Mouse (Mus musculus) C2C12 (cell line): ENCODE results near the gene Brinp1. TPM values are rescaled to one million over a fixed set of nuclear protein-coding genes. Genes with fewer than 3 reads are reported as not detected.

ENCODE experiments used
- H3K27me3 ChIP-seq: one replicate; pipeline ENCODE4 v1.6.1; 2011; ENCODE audit not compliant: control insufficient read depth, insufficient read depth, insufficient read length
- H3K36me3 ChIP-seq: one replicate; pipeline ENCODE4 v1.6.1; 2011; ENCODE audit not compliant: control insufficient read depth, insufficient read depth
- H3K4me3 ChIP-seq: one replicate; pipeline ENCODE4 v1.5.1; 2011; ENCODE audit warnings: mild to moderate bottlenecking, control low read depth; ENCODE audit not compliant: poor library complexity, insufficient read depth, severe bottlenecking
- H3K79me2 ChIP-seq: one replicate; pipeline ENCODE4 v1.6.1; 2011; ENCODE audit not compliant: control insufficient read depth, insufficient read depth
- H3K79me3 ChIP-seq: one replicate; pipeline ENCODE4 v1.6.1; 2011; ENCODE audit warnings: low read depth, control low read depth
- H3ac ChIP-seq: one replicate; pipeline ENCODE3; 2011; ENCODE audit warnings: low read depth; ENCODE audit not compliant: control insufficient read depth, insufficient read length
- CEBPB ChIP-seq: IDR thresholded peaks from one replicate; pipeline ENCODE4 v1.6.1; 2011; ENCODE audit warnings: low read depth, mild to moderate bottlenecking, control low read depth, moderate library complexity
- CTCF ChIP-seq: IDR thresholded peaks from one replicate; pipeline ENCODE4 v1.5.1; 2011; ENCODE audit not compliant: control insufficient read depth, insufficient read depth, insufficient read length
- FOSL1 ChIP-seq: IDR thresholded peaks from one replicate; pipeline ENCODE4 v1.8.0; 2011; ENCODE audit warnings: mild to moderate bottlenecking, low read length; ENCODE audit not compliant: poor library complexity, insufficient read depth, severe bottlenecking
- MAX ChIP-seq: IDR thresholded peaks from one replicate; pipeline ENCODE4 v1.6.1; 2011; ENCODE audit warnings: mild to moderate bottlenecking, control low read depth
- MYOD1 ChIP-seq: IDR thresholded peaks from one replicate; pipeline ENCODE4 v1.6.1; 2011; ENCODE audit warnings: low read depth; ENCODE audit not compliant: control insufficient read depth, insufficient read length
- MYOG ChIP-seq: IDR thresholded peaks from one replicate; pipeline ENCODE4 v1.6.1; 2011; ENCODE audit not compliant: control insufficient read depth, insufficient read length; ENCODE audit errors: extremely low read depth
- USF1 ChIP-seq: IDR thresholded peaks from one replicate; pipeline ENCODE4 v1.6.1; 2011; ENCODE audit warnings: low read depth, mild to moderate bottlenecking, control low read depth, moderate library complexity
- polyA plus RNA-seq: library from polyadenylated mRNA; unstranded; fragments of >200 nt; fragmentation: generic; extraction: Trizol; gene quantifications from one replicate; pipeline ENCODE4 v1.2.1, GENCODE M21; 2012; ENCODE audit warnings: missing spikeins

The Brinp1 gene
- polyA plus RNA-seq, 1 experiment, result 0.01 TPM

- Histone ChIP-seq H3K79me2 (no peaks in the 10 kb centered on the region), H3K4me3 (no peak overlapping the region), H3K36me3 (no peaks in the 10 kb centered on the region), H3ac (no peak overlapping the region), H3K27me3 (no peaks in the 10 kb centered on the region), H3K79me3 (no peaks in the 10 kb centered on the region)
- no peak for TF ChIP-seq MYOD1
These were observed 11.3 kb downstream of the Brinp1 start for GRCm38 (mm10) chr4:68942938-68943337.

- TF ChIP-seq FOSL1, result no peak
- TF ChIP-seq MYOD1, result no peak
- TF ChIP-seq MYOG, result no peak
- no peak for TF ChIP-seq CTCF
- Histone ChIP-seq H3K79me3 (no peaks in the 10 kb centered on the region), H3K4me3 (no peak overlapping the region), H3K27me3 (no peaks in the 10 kb centered on the region), H3K36me3 (no peaks in the 10 kb centered on the region), H3ac (no peak overlapping the region), H3K79me2 (no peaks in the 10 kb centered on the region)
These were observed 24.2 kb downstream of the Brinp1 start for GRCm38 (mm10) chr4:68930022-68930421.

GRCm38 (mm10) chr4:68926091-68926490, 28.1 kb downstream of the Brinp1 start:
- Histone ChIP-seq H3K79me3 (no peaks in the 10 kb centered on the region), H3ac (no peak overlapping the region), H3K79me2 (no peaks in the 10 kb centered on the region), H3K36me3 (no peaks in the 10 kb centered on the region), H3K27me3 (no peaks in the 10 kb centered on the region), H3K4me3 (no peak overlapping the region)
- TF ChIP-seq USF1, result no peak
- no peak for TF ChIP-seq CTCF
- TF ChIP-seq CEBPB, result no peak
- no peak for TF ChIP-seq MYOD1
- no peak for TF ChIP-seq FOSL1
- TF ChIP-seq MAX, result no peak
- no peak for TF ChIP-seq MYOG

GRCm38 (mm10) chr4:68922944-68923343, 31.3 kb downstream of the Brinp1 start:
- Histone ChIP-seq H3K36me3 (no peaks in the 10 kb centered on the region), H3K79me3 (no peaks in the 10 kb centered on the region), H3K4me3 (no peak overlapping the region), H3K27me3 (no peaks in the 10 kb centered on the region), H3K79me2 (no peaks in the 10 kb centered on the region), H3ac (no peak overlapping the region)
- TF ChIP-seq MYOD1 (no peak), FOSL1 (no peak), CTCF (no peak)

GRCm38 (mm10) chr4:68922504-68922903, 31.7 kb downstream of the Brinp1 start:
- no peak overlapping the region for H3ac ChIP-seq
- H3K79me3 ChIP-seq, result no peaks in the 10 kb centered on the region
- H3K27me3 ChIP-seq, result no peaks in the 10 kb centered on the region
- no peak overlapping the region for H3K4me3 ChIP-seq
- H3K79me2 ChIP-seq, result no peaks in the 10 kb centered on the region
- no peaks in the 10 kb centered on the region for H3K36me3 ChIP-seq
- TF ChIP-seq MAX (no peak), MYOG (no peak), CTCF (no peak), FOSL1 (no peak), CEBPB (no peak)

GRCm38 (mm10) chr4:68920127-68920526, 34.1 kb downstream of the Brinp1 start:
- no peak for TF ChIP-seq MYOD1
- no peak for TF ChIP-seq CEBPB
- no peak for TF ChIP-seq FOSL1
- no peak for TF ChIP-seq CTCF
- no peak for TF ChIP-seq MAX
- TF ChIP-seq MYOG, result no peak
- no peak for TF ChIP-seq USF1
- Histone ChIP-seq H3ac (no peak overlapping the region), H3K27me3 (no peaks in the 10 kb centered on the region), H3K79me3 (no peaks in the 10 kb centered on the region), H3K79me2 (no peaks in the 10 kb centered on the region), H3K4me3 (no peak overlapping the region), H3K36me3 (no peaks in the 10 kb centered on the region)
